Mouse (Mus musculus) 3134 (cell line): ENCODE data around the gene Elf2.
"Not testable (repeated sequence)": the region's sequence is repeated elsewhere in the genome, so short reads cannot be mapped to it uniquely, and the experiment has no call there.

ENCODE experiments used
- DNase-seq: peaks from one replicate; pipeline ENCODE4 v3.0.0-alpha.2; 2011; ENCODE audit warnings: low spot score; ENCODE audit not compliant: insufficient read length; ENCODE audit errors: extremely low read depth

Elf2 gene

GRCm38 (mm10) chr3:51359558-51360307 lies 19.3 kb upstream of the Elf2 start:
- DNase-seq: no peak

- DNase-seq: peak; percentile 82
Measured at GRCm38 (mm10) chr3:51358660-51359557, 18.4 kb upstream of the Elf2 start.

- DNase-seq: peak; percentile 84
Measured at GRCm38 (mm10) chr3:51358181-51358580, 17.7 kb upstream of the Elf2 start.

GRCm38 (mm10) chr3:51357624-51358023 lies 17.2 kb upstream of the Elf2 start:
- DNase-seq: no peak

GRCm38 (mm10) chr3:51357078-51357477 lies 16.6 kb upstream of the Elf2 start:
- DNase-seq: no peak

GRCm38 (mm10) chr3:51354956-51355355 lies 14.5 kb upstream of the Elf2 start:
- DNase-seq: not testable (repeated sequence)

GRCm38 (mm10) chr3:51354034-51354427 lies 13.6 kb upstream of the Elf2 start:
- DNase-seq: no peak

- DNase-seq: peak; percentile 53
Measured at GRCm38 (mm10) chr3:51353325-51354033, 13.0 kb upstream of the Elf2 start.

- DNase-seq: no peak
Measured at GRCm38 (mm10) chr3:51350806-51351205, 10.3 kb upstream of the Elf2 start.

- no peak for DNase-seq
Measured at GRCm38 (mm10) chr3:51348646-51349238, 8.3 kb upstream of the Elf2 start.

GRCm38 (mm10) chr3:51345017-51345416 lies 4.6 kb upstream of the Elf2 start:
- DNase-seq: not testable (repeated sequence)

GRCm38 (mm10) chr3:51344182-51344581 lies 3.7 kb upstream of the Elf2 start:
- not testable (repeated sequence) for DNase-seq

- peak; percentile 69 for DNase-seq
Measured at GRCm38 (mm10) chr3:51343260-51343659, 2.8 kb upstream of the Elf2 start.

- DNase-seq: no peak
Measured at GRCm38 (mm10) chr3:51342152-51342551, 1.7 kb upstream of the Elf2 start.

- DNase-seq: peak; percentile 77
Measured at GRCm38 (mm10) chr3:51341268-51342081, 1.0 kb upstream of the Elf2 start.

GRCm38 (mm10) chr3:51339734-51340551 lies 520 bp downstream of the Elf2 start:
- DNase-seq: peak; percentile 72

GRCm38 (mm10) chr3:51339378-51339733 lies 1.1 kb downstream of the Elf2 start:
- DNase-seq: no peak

- no peak for DNase-seq
Measured at GRCm38 (mm10) chr3:51335378-51335777, 5.1 kb downstream of the Elf2 start.

- no peak for DNase-seq
Measured at GRCm38 (mm10) chr3:51333950-51334349, 6.5 kb downstream of the Elf2 start.
